Mouse (Mus musculus) intestine, postnatal 0 days (tissue): ENCODE data around the gene Zfp668. TPM values are rescaled to one million over a fixed set of nuclear protein-coding genes. Genes with fewer than 3 reads are reported as not detected.
"Not testable (repeated sequence)": the region's sequence is repeated elsewhere in the genome, so short reads cannot be mapped to it uniquely, and the experiment has no call there.

ENCODE experiments used
- ATAC-seq: fragments of 200-750 bp; cut with Nextera tagmentation; 2 replicates; pipeline ENCODE4 v1.8.0; 2017; ENCODE audit warnings: mild to moderate bottlenecking, moderate TSS enrichment, moderate library complexity
- H3K27ac ChIP-seq: fragments of 300-500 bp; sonication (generic); 2 replicates; pipeline ENCODE4 v1.5.1; 2014; ENCODE audit warnings: mild to moderate bottlenecking, low read depth, low read length, moderate library complexity
- H3K27me3 ChIP-seq: fragments of 300-500 bp; sonication (generic); replicated peaks from 2 replicates; pipeline ENCODE4 v1.6.1; 2014; ENCODE audit warnings: low read length, mixed read lengths; ENCODE audit not compliant: control insufficient read depth, insufficient read depth
- H3K36me3 ChIP-seq: fragments of 300-500 bp; sonication (generic); 2 replicates; pipeline ENCODE4 v1.6.1; 2014; ENCODE audit warnings: mild to moderate bottlenecking, moderate library complexity; ENCODE audit not compliant: control insufficient read depth, insufficient read depth
- H3K4me1 ChIP-seq: fragments of 300-500 bp; sonication (generic); replicated peaks from 2 replicates; pipeline ENCODE4 v1.6.1; 2014; ENCODE audit warnings: antibody characterized with exemption, low read length, mixed read lengths; ENCODE audit not compliant: control insufficient read depth, insufficient read depth
- H3K4me2 ChIP-seq: fragments of 300-500 bp; sonication (generic); replicated peaks from 2 replicates; pipeline ENCODE4 v1.6.1; 2014; ENCODE audit warnings: low read depth, mild to moderate bottlenecking, moderate library complexity
- H3K4me3 ChIP-seq: fragments of 300-500 bp; sonication (generic); 2 replicates; pipeline ENCODE4 v1.5.1; 2014; ENCODE audit warnings: low read depth, low read length
- H3K9ac ChIP-seq: fragments of 300-500 bp; sonication (generic); 2 replicates; pipeline ENCODE4 v1.6.1; 2014; ENCODE audit warnings: mild to moderate bottlenecking, low read depth, low read length
- H3K9me3 ChIP-seq: fragments of 300-500 bp; sonication (generic); 2 replicates; pipeline ENCODE4 v1.6.1; 2016; ENCODE audit warnings: mixed run types; ENCODE audit not compliant: control insufficient read depth
- CTCF ChIP-seq: sonication (generic); IDR thresholded peaks from 2 replicates; pipeline ENCODE4 v1.5.1; 2016; ENCODE audit warnings: low read depth, mild to moderate bottlenecking, control low read depth, antibody characterized with exemption, moderate library complexity
- WGBS: fragments of 180-500 bp; shearing (Covaris S2); extraction: QIAGEN DNeasy Blood & Tissue Kit; methylation state at CpG from one replicate; pipeline ENCODE4 v1.1.7; 2014; 5-methylcytosine and 5-hydroxymethylcytosine counted together
- polyA plus RNA-seq: library from polyadenylated mRNA; unstranded; fragments of >200 nt; fragmentation: Nextera tagmentation; extraction: Ambion mirVana; gene quantifications from 2 replicates; pipeline ENCODE4 v1.2.1, GENCODE M21; 2015

Gene Zfp668
- polyA plus RNA-seq, 1 experiment from 2014 or later: 5.4 TPM

DNA sequence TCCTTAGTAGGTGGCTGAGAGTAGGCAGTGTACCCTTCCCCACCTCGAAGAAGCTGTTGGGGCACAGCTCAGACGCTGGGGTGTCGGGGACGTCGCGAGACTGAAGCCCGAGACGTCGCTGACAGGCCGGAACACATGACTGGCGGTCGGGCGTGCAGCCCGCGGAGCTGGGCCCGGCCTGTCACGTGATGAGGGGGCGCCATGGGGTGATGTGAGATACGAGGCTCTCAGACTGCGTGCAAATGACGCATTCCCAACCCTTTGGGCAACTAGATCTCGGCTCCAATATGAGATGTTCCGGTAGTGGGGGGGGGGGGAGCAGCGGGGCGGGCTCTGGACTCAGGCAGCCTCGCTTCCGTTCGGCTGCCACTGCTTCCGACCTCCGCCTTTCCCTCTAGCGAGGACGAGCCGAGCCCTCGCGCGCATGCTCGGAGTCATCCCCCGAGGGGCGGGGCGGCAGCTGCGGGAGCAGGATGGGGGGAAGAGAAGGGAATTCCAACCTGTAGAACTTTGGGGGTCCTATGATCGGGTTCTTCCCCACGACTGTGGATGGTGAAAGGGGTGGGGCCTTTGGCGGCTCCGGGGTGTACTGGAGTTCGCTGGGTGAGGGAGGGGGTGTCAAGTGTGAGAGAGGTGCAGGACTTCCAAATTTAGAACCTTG lies 35.2 kb downstream of the Zfp668 start:
- Histone ChIP-seq H3K27ac (peak overlapping the region; percentile 95), H3K9ac (peak overlapping the region; percentile 74), H3K9me3 (no peaks in the 10 kb centered on the region), H3K36me3 (peaks cover 30% of the 10 kb centered on the region), H3K27me3 (no peaks in the 10 kb centered on the region), H3K4me3 (peak overlapping the region; percentile 83), H3K4me1 (no peaks in the 10 kb centered on the region; the same call in 1 of the 2 replicates), H3K4me2 (peak overlapping the region; percentile 86)
- under 1% methylated on average over 45 of the region's 46 CpGs for WGBS
- TF ChIP-seq CTCF: peak; percentile 29; the same call in 1 of the 2 replicates
- peak; percentile 88 for ATAC-seq

- peak overlapping the region; percentile 83 for H3K4me3 ChIP-seq
- WGBS: 5% methylated on average over 15 of the region's 15 CpGs
- no peaks in the 10 kb centered on the region for H3K9me3 ChIP-seq
- TF ChIP-seq CTCF: no peak
- peak overlapping the region; percentile 95 for H3K27ac ChIP-seq
- H3K36me3 ChIP-seq: peaks cover 24% of the 10 kb centered on the region
- no peaks in the 10 kb centered on the region; the same call in 1 of the 2 replicates for H3K4me1 ChIP-seq
- H3K4me2 ChIP-seq: peak overlapping the region; percentile 86
- no peaks in the 10 kb centered on the region for H3K27me3 ChIP-seq
- peak; percentile 31 for ATAC-seq
- peak overlapping the region; percentile 62 for H3K9ac ChIP-seq
Observed at GRCm38 (mm10) chr7:127840886-127841285, 35.7 kb downstream of the Zfp668 start.

- not testable (repeated sequence) for H3K27ac ChIP-seq, H3K4me1 ChIP-seq, H3K4me2 ChIP-seq, ATAC-seq, H3K27me3 ChIP-seq, H3K9me3 ChIP-seq, H3K4me3 ChIP-seq, H3K9ac ChIP-seq
- 75% methylated on average over 2 of the region's 2 CpGs for WGBS
- peaks cover 21% of the 10 kb centered on the region for H3K36me3 ChIP-seq
- TF ChIP-seq CTCF: peak; percentile 23
Observed at GRCm38 (mm10) chr7:127840031-127840430, 36.6 kb downstream of the Zfp668 start.

DNA sequence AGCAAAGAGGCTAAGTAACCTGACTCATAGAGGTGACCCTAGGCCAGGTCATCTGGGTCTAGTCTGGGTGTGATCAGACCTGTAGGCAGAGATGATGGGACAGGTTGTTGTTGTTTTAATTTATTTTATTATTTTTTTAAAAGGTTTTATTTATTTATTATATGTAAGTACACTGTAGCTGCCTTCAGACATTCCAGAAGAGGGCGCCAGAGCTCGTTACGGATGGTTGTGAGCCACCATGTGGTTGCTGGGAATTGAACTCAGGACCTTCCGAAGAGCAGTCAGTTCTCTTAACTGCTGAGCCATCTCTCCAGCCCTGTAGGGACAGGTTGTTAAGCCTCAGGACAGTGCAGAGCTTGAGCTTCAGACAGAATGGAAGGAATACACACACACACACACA lies 38.8 kb downstream of the Zfp668 start:
- ATAC-seq, H3K27me3 ChIP-seq, H3K27ac ChIP-seq, H3K9me3 ChIP-seq, H3K4me3 ChIP-seq, H3K9ac ChIP-seq, H3K4me2 ChIP-seq, H3K4me1 ChIP-seq, H3K36me3 ChIP-seq: not testable (repeated sequence)
- 80% methylated on average over 4 of the region's 4 CpGs for WGBS

GRCm38 (mm10) chr7:127837473-127837872 lies 39.2 kb downstream of the Zfp668 start:
- Histone ChIP-seq H3K4me2 (no peak overlapping the region), H3K4me1 (no peaks in the 10 kb centered on the region; the same call in 1 of the 2 replicates), H3K9ac (no peak overlapping the region), H3K27ac (no peak overlapping the region), H3K36me3 (no peaks in the 10 kb centered on the region), H3K9me3 (no peaks in the 10 kb centered on the region), H3K4me3 (no peak overlapping the region), H3K27me3 (no peaks in the 10 kb centered on the region)
- ATAC-seq: no peak
- WGBS: 89% methylated on average over 5 of the region's 5 CpGs
- no peak for TF ChIP-seq CTCF

DNA sequence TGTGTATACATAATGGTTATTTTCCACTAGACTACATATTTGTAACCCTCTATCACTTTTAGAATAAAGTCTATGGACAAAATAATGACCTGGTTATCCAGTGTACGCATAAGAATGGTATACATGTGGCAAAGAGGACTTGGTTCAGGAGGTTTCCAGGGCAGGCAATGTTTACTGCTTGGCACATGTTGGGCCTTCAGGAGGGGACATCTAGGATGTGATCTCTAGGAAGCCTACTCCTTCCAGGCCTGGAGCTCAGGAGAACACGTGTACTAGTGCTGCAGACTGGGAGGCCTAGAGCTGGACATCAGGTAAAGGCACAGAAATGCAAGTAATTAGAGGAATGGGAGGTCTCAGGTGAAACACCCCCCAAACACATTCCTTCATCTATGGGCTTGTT lies 41.1 kb downstream of the Zfp668 start:
- Histone ChIP-seq H3K36me3 (no peaks in the 10 kb centered on the region), H3K4me1 (no peaks in the 10 kb centered on the region), H3K27me3 (no peaks in the 10 kb centered on the region), H3K9ac (no peak overlapping the region), H3K9me3 (no peaks in the 10 kb centered on the region), H3K27ac (no peak overlapping the region), H3K4me3 (no peak overlapping the region), H3K4me2 (no peak overlapping the region)
- TF ChIP-seq CTCF: no peak
- no peak for ATAC-seq
- 93% methylated on average over 2 of the region's 2 CpGs for WGBS
